Mouse (Mus musculus) adrenal gland, adult 18-20 months (tissue): ENCODE measurements around the gene Art3. TPM values are rescaled to one million over a fixed set of nuclear protein-coding genes. Genes with fewer than 3 reads are reported as not detected.
"Not testable (repeated sequence)": the region's sequence is repeated elsewhere in the genome, so short reads cannot be mapped to it uniquely, and the experiment has no call there.

Source experiments
- DNase-seq, 2 experiments: peaks; one replicate each; pipeline ENCODE4 v3.0.0; 2021 to 2022; ENCODE audit warnings: low spot score in 2 of 2
- total RNA-seq, 2 experiments: library from RNA; stranded (reverse); gene quantifications; 1 replicate in 1 of 2; 2 replicates in 1 of 2; pipeline ENCODE4 v1.2.3; 2021

Gene Art3
- total RNA-seq, 2 experiments from 2014 or later = 48.5 to 78.3 TPM

GRCm38 (mm10) chr5:92332359-92332840, 773 bp downstream of the Art3 start:
- DNase-seq = no peak

- DNase-seq = no peak
Observed at GRCm38 (mm10) chr5:92336743-92337142, 5.1 kb downstream of the Art3 start.

- DNase-seq = no peak
Observed at GRCm38 (mm10) chr5:92340606-92341005, 9.0 kb downstream of the Art3 start.

GRCm38 (mm10) chr5:92345006-92345405, 13.4 kb downstream of the Art3 start:
- DNase-seq = no peak

GRCm38 (mm10) chr5:92348794-92349413, 17.3 kb downstream of the Art3 start, which contains the start of gene Cxcl10:
Cxcl10 (minus strand) TSS chr5:92348889.
- peak; percentile 33 to 35 for DNase-seq

GRCm38 (mm10) chr5:92349731-92350130, 18.1 kb downstream of the Art3 start:
- DNase-seq = no peak

GRCm38 (mm10) chr5:92352716-92353115, 21.1 kb downstream of the Art3 start:
- DNase-seq = not testable (repeated sequence)

- peak; percentile 44 to 49 for DNase-seq
Observed at GRCm38 (mm10) chr5:92353517-92353916, 21.9 kb downstream of the Art3 start.

- DNase-seq = no peak
Observed at GRCm38 (mm10) chr5:92358033-92358432, 26.4 kb downstream of the Art3 start.

GRCm38 (mm10) chr5:92358767-92359455, 27.3 kb downstream of the Art3 start:
- no peak for DNase-seq

GRCm38 (mm10) chr5:92363179-92363578, 31.6 kb downstream of the Art3 start:
- DNase-seq = no peak

- DNase-seq = no peak
Observed at GRCm38 (mm10) chr5:92364011-92364410, 32.4 kb downstream of the Art3 start.

GRCm38 (mm10) chr5:92365146-92365705, 33.6 kb downstream of the Art3 start:
- no peak for DNase-seq

GRCm38 (mm10) chr5:92366565-92366964, 34.9 kb downstream of the Art3 start:
- no peak for DNase-seq

GRCm38 (mm10) chr5:92368392-92368791, 36.8 kb downstream of the Art3 start:
- DNase-seq = no peak

GRCm38 (mm10) chr5:92369151-92369994, 37.7 kb downstream of the Art3 start:
- peak in 1 of 2 experiments; percentile 39 for DNase-seq

GRCm38 (mm10) chr5:92370392-92370791, 38.8 kb downstream of the Art3 start:
- DNase-seq = no peak

GRCm38 (mm10) chr5:92370891-92371290, 39.3 kb downstream of the Art3 start:
- DNase-seq = no peak

GRCm38 (mm10) chr5:92371361-92371976, 39.8 kb downstream of the Art3 start:
- DNase-seq = no peak

- no peak for DNase-seq
Observed at GRCm38 (mm10) chr5:92372605-92373004, 41.0 kb downstream of the Art3 start.

- no peak for DNase-seq
Observed at GRCm38 (mm10) chr5:92374721-92375142, 43.1 kb downstream of the Art3 start.
